Mouse (Mus musculus) hindbrain, embryonic 13.5 days (tissue): ENCODE results near the gene Tubgcp5. TPM values are rescaled to one million over a fixed set of nuclear protein-coding genes. Genes with fewer than 3 reads are reported as not detected.

ENCODE experiments used
- ATAC-seq: fragments of 200-750 bp; cut with Nextera tagmentation; 2 replicates; pipeline ENCODE4 v1.8.0; 2017; ENCODE audit warnings: moderate TSS enrichment; ENCODE audit not compliant: low FRiP score
- H3K27ac ChIP-seq: fragments of 300-500 bp; sonication (generic); 2 replicates; pipeline ENCODE4 v1.5.1; 2015; ENCODE audit warnings: inconsistent platforms, mild to moderate bottlenecking, moderate library complexity
- H3K27me3 ChIP-seq: fragments of 300-500 bp; sonication (generic); 2 replicates; pipeline ENCODE4 v1.6.1; 2015; ENCODE audit warnings: mild to moderate bottlenecking, inconsistent platforms
- H3K36me3 ChIP-seq: fragments of 300-500 bp; sonication (generic); 2 replicates; pipeline ENCODE4 v1.6.1; 2015; ENCODE audit warnings: mild to moderate bottlenecking, inconsistent platforms
- H3K4me1 ChIP-seq: fragments of 300-500 bp; sonication (generic); replicated peaks from 2 replicates; pipeline ENCODE4 v1.6.1; 2015; ENCODE audit warnings: inconsistent platforms
- H3K4me2 ChIP-seq: fragments of 300-500 bp; sonication (generic); 2 replicates; pipeline ENCODE4 v1.6.1; 2015; ENCODE audit warnings: inconsistent platforms, mild to moderate bottlenecking, moderate library complexity
- H3K4me3 ChIP-seq: fragments of 300-500 bp; sonication (generic); 2 replicates; pipeline ENCODE4 v1.5.1; 2015; ENCODE audit warnings: mild to moderate bottlenecking, inconsistent platforms
- H3K9ac ChIP-seq: fragments of 300-500 bp; sonication (generic); 2 replicates; pipeline ENCODE4 v1.6.1; 2015; ENCODE audit warnings: mild to moderate bottlenecking, inconsistent platforms
- H3K9me3 ChIP-seq: fragments of 300-500 bp; sonication (generic); 2 replicates; pipeline ENCODE4 v1.6.1; 2016; ENCODE audit warnings: inconsistent platforms
- WGBS: fragments of 180-500 bp; shearing (Covaris S2); methylation state at CpG from one replicate; pipeline ENCODE4 v1.1.7; 2015; 5-methylcytosine and 5-hydroxymethylcytosine counted together
- polyA plus RNA-seq: library from polyadenylated mRNA; unstranded; fragments of >200 nt; fragmentation: Nextera tagmentation; extraction: Ambion mirVana; gene quantifications from 2 replicates; pipeline ENCODE4 v1.2.1, GENCODE M21; 2015

The Tubgcp5 gene
- polyA plus RNA-seq, 1 experiment from 2014 or later, result 37.1 TPM

DNA sequence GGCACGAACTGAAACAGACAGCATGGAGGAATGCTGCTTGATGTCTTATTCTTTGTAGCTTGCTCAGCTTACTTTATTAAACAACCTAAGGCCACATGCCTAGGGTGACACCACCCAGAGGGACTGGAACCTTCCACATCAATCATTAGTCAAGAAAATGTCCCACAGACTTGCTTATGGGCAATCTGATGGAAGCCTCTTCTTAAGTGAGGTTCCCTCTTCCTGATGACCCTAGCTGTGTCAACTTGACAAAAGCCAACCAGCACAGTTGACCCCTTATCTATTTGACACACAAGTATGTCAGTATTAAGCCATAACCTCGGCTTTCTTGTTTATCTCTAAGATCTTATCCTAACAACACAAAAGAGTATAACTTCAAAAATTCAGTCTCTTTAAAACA, 16.0 kb downstream of the Tubgcp5 start:
- H3K4me3 ChIP-seq, result no peak overlapping the region
- H3K9me3 ChIP-seq, result no peaks in the 10 kb centered on the region
- 95% methylated on average over 2 of the region's 2 CpGs for WGBS
- H3K4me1 ChIP-seq, result no peaks in the 10 kb centered on the region
- peaks cover 84% of the 10 kb centered on the region for H3K36me3 ChIP-seq
- no peaks in the 10 kb centered on the region for H3K27me3 ChIP-seq
- H3K9ac ChIP-seq, result no peak overlapping the region
- no peak overlapping the region for H3K27ac ChIP-seq
- H3K4me2 ChIP-seq, result no peak overlapping the region
- ATAC-seq, result no peak

DNA sequence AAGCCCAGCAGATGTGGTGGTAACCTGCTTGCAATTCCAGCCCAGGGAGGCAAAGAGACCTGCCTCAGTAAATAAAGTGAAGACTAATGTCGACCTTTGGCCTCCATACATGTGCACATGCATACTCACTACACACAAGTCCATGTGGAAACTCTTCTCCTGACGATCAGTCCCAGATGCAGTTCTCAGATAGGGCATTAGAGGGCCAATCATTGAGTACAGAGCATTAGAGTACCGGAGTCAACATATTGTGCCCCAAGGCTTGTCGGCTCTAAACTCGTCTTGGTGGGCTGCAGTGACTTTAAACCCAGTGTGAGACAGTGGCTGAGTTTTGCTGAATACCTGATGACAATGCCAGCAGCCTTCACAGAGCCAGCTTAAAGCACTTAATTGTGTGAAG, 30.5 kb downstream of the Tubgcp5 start:
- Histone ChIP-seq H3K9ac (no peak overlapping the region), H3K27me3 (no peaks in the 10 kb centered on the region), H3K27ac (no peak overlapping the region), H3K4me2 (no peak overlapping the region), H3K4me1 (no peaks in the 10 kb centered on the region), H3K36me3 (peaks cover 87% of the 10 kb centered on the region), H3K9me3 (no peaks in the 10 kb centered on the region), H3K4me3 (no peak overlapping the region)
- 85% methylated on average over 5 of the region's 5 CpGs for WGBS
- ATAC-seq, result no peak

GRCm38 (mm10) chr7:55827551-55827950, 33.6 kb downstream of the Tubgcp5 start:
- Histone ChIP-seq H3K27me3 (no peaks in the 10 kb centered on the region), H3K36me3 (peaks cover 82% of the 10 kb centered on the region)

GRCm38 (mm10) chr7:55836877-55837276, 42.9 kb downstream of the Tubgcp5 start:
- Histone ChIP-seq H3K36me3 (peaks cover 12% of the 10 kb centered on the region), H3K27ac (no peak overlapping the region), H3K9ac (no peak overlapping the region), H3K4me1 (peaks cover 7% of the 10 kb centered on the region), H3K4me2 (no peak overlapping the region), H3K9me3 (no peaks in the 10 kb centered on the region), H3K27me3 (no peaks in the 10 kb centered on the region), H3K4me3 (no peak overlapping the region)
- ATAC-seq, result no peak
- WGBS, result 92% methylated on average over 4 of the region's 4 CpGs

More at GRCm38 (mm10) chr7:55827551-55827950, 33.6 kb downstream of the Tubgcp5 start:
- H3K27ac ChIP-seq, result no peak overlapping the region
- no peak overlapping the region for H3K4me3 ChIP-seq
- H3K4me2 ChIP-seq, result no peak overlapping the region
- no peaks in the 10 kb centered on the region for H3K9me3 ChIP-seq
- no peaks in the 10 kb centered on the region for H3K4me1 ChIP-seq
- ATAC-seq, result no peak
- H3K9ac ChIP-seq, result no peak overlapping the region
- 86% methylated on average over 9 of the region's 9 CpGs for WGBS

DNA sequence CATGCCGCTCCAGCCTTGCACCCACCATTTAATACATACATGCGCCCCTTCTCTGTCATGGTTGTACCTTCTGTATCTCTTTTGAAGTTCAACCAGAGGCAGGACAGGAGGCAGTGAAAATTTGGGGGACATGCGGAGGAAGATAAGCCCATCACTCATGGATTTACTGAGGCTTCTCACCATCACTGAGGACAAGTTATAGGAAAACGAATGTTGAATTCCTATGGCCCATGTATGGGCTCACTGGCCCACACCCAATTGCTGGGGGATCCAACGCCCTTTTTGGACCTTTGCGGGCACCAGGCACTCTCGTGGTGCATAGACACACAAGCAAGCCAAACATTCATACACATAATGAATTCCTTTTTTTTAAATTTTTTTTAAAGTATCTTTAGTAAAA, 47.5 kb downstream of the Tubgcp5 start, which contains the start of gene Cyfip1:
Gene Cyfip1 (plus strand): TSS at position 301 of the 400 bp plus-strand sequence.
- peak; percentile 36 for ATAC-seq
- WGBS, result 55% methylated on average over 7 of the region's 7 CpGs
- Histone ChIP-seq H3K4me1 (peaks cover 18% of the 10 kb centered on the region), H3K27me3 (no peaks in the 10 kb centered on the region), H3K9me3 (no peaks in the 10 kb centered on the region), H3K36me3 (no peaks in the 10 kb centered on the region), H3K4me2 (peak within 1 kb of the TSS; percentile 78), H3K4me3 (peak within 1 kb of the TSS; percentile 94), H3K27ac (peak within 1 kb of the TSS; percentile 93), H3K9ac (peak within 1 kb of the TSS; percentile 96)

- peak overlapping the region; percentile 94 for H3K4me3 ChIP-seq
- H3K27me3 ChIP-seq, result no peaks in the 10 kb centered on the region
- H3K4me1 ChIP-seq, result peaks cover 18% of the 10 kb centered on the region
- WGBS, result under 1% methylated on average over 37 of the region's 47 CpGs
- H3K4me2 ChIP-seq, result peak overlapping the region; percentile 78
- H3K27ac ChIP-seq, result peak overlapping the region; percentile 93
- H3K9me3 ChIP-seq, result no peaks in the 10 kb centered on the region
- H3K36me3 ChIP-seq, result no peaks in the 10 kb centered on the region
- ATAC-seq, result peak; percentile 93
- peak overlapping the region; percentile 96 for H3K9ac ChIP-seq
These were observed 48.1 kb downstream of the Tubgcp5 start for GRCm38 (mm10) chr7:55841977-55842503.

- Histone ChIP-seq H3K4me1 (peaks cover 18% of the 10 kb centered on the region), H3K9me3 (no peaks in the 10 kb centered on the region), H3K4me2 (peak overlapping the region; percentile 78), H3K9ac (peak overlapping the region; percentile 96), H3K27me3 (no peaks in the 10 kb centered on the region), H3K4me3 (peak overlapping the region; percentile 94), H3K27ac (peak overlapping the region; percentile 93), H3K36me3 (no peaks in the 10 kb centered on the region)
- under 1% methylated on average over 40 of the region's 40 CpGs for WGBS
- ATAC-seq, result peak; percentile 69
These were observed 48.7 kb downstream of the Tubgcp5 start for GRCm38 (mm10) chr7:55842504-55843152.

DNA sequence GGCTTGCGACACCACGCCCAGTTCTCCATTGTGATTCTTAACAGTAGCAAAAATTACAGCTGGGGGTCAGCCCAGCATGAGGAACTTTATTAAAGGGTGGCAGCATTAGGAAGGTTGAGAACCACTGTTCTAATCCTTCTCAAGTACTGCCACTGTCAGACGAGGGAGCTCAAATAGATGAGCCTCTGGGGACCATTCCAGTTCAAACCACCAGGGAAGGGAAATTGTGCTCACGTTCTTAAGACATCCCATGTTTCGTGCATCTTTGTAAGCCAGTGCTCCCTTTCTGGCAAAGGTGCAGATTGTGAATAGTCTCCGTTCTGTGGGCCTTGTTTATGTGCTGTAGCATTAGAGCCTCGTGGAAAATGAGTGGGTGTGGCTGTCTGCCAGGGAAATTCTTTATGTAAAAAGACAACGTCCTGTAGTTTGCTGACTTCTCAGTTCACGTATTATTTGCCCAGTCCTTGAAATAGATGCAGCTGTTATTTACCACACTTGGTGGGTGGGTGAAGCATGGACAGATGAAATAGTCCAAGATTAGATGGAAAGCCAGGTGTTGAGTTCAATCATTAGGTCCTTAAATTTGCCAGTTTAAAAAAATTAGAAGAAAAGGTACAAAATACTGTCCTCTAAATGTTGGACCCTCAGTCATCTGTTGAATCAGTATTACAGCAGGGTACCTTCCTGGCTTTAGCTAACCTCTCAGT, 52.8 kb downstream of the Tubgcp5 start:
- H3K36me3 ChIP-seq, result no peaks in the 10 kb centered on the region
- no peak overlapping the region for H3K27ac ChIP-seq
- no peak overlapping the region for H3K4me3 ChIP-seq
- WGBS, result 74% methylated on average over 9 of the region's 9 CpGs
- no peak overlapping the region for H3K9ac ChIP-seq
- ATAC-seq, result no peak
- no peaks in the 10 kb centered on the region for H3K27me3 ChIP-seq
- H3K4me2 ChIP-seq, result no peak overlapping the region
- no peaks in the 10 kb centered on the region for H3K9me3 ChIP-seq
- peaks cover 32% of the 10 kb centered on the region for H3K4me1 ChIP-seq

GRCm38 (mm10) chr7:55849948-55850571, 56.1 kb downstream of the Tubgcp5 start:
- Histone ChIP-seq H3K27me3 (no peaks in the 10 kb centered on the region), H3K4me1 (peaks cover 21% of the 10 kb centered on the region), H3K9me3 (no peaks in the 10 kb centered on the region), H3K36me3 (no peaks in the 10 kb centered on the region), H3K4me2 (peak overlapping the region; percentile 41), H3K4me3 (peak overlapping the region; percentile 16; the same call in 1 of the 2 replicates), H3K27ac (peak overlapping the region; percentile 63), H3K9ac (peak overlapping the region; percentile 60)
- 0 out of 2 replicates have a peak, but pooled peaks have one; percentile 45 for ATAC-seq
- WGBS, result 32% methylated on average over 14 of the region's 14 CpGs

DNA sequence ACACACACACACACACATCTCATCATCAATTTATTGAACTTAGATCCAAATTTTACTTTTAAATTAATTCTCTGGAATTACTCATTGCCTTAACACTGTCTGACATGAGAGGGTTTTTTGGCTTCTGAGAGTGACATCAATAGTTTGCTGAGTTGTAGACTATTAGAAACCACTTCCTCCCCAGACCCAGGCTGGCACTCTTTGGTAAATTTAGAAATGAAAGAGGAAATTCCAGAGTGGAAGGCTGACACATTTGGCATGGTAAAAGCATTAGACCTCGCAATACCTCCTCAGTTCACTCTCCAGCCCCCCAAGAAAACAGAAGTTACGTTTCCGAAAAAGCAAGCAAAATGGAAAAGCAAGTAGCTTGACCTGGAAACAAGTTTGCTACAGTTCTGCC, 58.8 kb downstream of the Tubgcp5 start:
- Histone ChIP-seq H3K36me3 (no peaks in the 10 kb centered on the region), H3K9me3 (no peaks in the 10 kb centered on the region), H3K27ac (no peak overlapping the region), H3K4me2 (no peak overlapping the region), H3K4me3 (no peak overlapping the region), H3K9ac (no peak overlapping the region), H3K27me3 (no peaks in the 10 kb centered on the region), H3K4me1 (peaks cover 21% of the 10 kb centered on the region)
- no peak for ATAC-seq
- 87% methylated on average over 3 of the region's 3 CpGs for WGBS

GRCm38 (mm10) chr7:55855597-55855996, 61.6 kb downstream of the Tubgcp5 start:
- H3K27me3 ChIP-seq, result no peaks in the 10 kb centered on the region

DNA sequence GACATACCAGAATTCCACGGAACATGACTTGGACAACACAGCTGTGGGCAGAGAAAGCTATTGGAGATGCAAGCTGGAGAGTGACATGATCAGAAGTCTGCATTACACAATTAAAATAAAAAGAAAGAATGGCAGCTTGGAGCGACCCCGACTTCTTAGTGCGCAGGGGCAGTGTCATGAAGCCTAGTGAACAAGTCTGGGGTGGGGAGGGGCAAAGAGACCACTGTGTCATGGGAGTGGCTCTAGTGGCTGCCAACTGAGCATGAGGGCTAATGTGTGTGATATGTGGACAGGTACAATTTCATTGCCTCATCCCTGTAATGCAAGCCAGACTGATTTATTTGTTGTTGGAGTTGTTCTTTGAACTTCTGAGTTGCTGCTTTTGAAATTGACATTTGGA, 62.8 kb downstream of the Tubgcp5 start:
- Histone ChIP-seq H3K27me3 (no peaks in the 10 kb centered on the region), H3K4me1 (no peaks in the 10 kb centered on the region), H3K4me2 (no peak overlapping the region), H3K27ac (no peak overlapping the region), H3K9ac (no peak overlapping the region), H3K36me3 (no peaks in the 10 kb centered on the region), H3K4me3 (no peak overlapping the region), H3K9me3 (no peaks in the 10 kb centered on the region)
- WGBS, result 93% methylated on average over 4 of the region's 4 CpGs
- no peak for ATAC-seq

More at GRCm38 (mm10) chr7:55855597-55855996, 61.6 kb downstream of the Tubgcp5 start:
- ATAC-seq, result no peak
- 86% methylated on average over 3 of the region's 3 CpGs for WGBS
- H3K9ac ChIP-seq, result no peak overlapping the region
- H3K27ac ChIP-seq, result no peak overlapping the region
- H3K4me3 ChIP-seq, result no peak overlapping the region
- H3K36me3 ChIP-seq, result no peaks in the 10 kb centered on the region
- no peak overlapping the region for H3K4me2 ChIP-seq
- peaks cover 6% of the 10 kb centered on the region; the same call in 1 of the 2 replicates for H3K4me1 ChIP-seq
- no peaks in the 10 kb centered on the region for H3K9me3 ChIP-seq
